Mouse (Mus musculus) T-helper 1 cell (primary cell): Measurements from ENCODE around the gene Olfr691.
"Not testable (repeated sequence)": the region's sequence is repeated elsewhere in the genome, so short reads cannot be mapped to it uniquely, and the experiment has no call there.

Source experiments
- in situ Hi-C: fragments of 300-600 bp; cut with MboI, MseI; formaldehyde crosslinking; loops from one replicate; pipeline ENCODE4 v1.15.1; 2025; ENCODE audit warnings: high pct_unique_total_duplicates

The Olfr691 gene

DNA sequence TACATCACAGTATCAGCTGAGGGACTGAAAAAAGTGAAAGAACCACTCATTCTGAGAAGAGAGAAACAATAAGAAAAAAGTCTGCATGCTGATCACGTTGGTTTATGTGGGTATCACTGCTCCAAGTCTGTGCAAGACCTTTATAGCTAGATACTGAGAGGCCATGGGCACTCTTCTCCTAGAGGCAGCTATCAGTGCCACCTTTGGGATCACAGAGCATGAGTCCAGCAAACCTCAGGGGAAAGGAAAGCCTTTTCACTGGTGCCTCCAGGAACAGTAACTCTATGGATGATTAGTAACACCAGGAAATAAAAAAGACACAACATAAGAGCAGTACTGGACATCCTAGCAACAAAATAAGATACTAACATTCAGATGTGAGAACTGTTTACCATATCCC lies at the start of gene Olfr691:
Gene Olfr691, minus strand, starts transcription at position 101 of the 400 bp plus-strand sequence.
- in situ Hi-C loops: loop anchor here (5.0 kb wide), 1 partner anchor 80 kb away; no protein-coding TSS in a partner anchor

DNA sequence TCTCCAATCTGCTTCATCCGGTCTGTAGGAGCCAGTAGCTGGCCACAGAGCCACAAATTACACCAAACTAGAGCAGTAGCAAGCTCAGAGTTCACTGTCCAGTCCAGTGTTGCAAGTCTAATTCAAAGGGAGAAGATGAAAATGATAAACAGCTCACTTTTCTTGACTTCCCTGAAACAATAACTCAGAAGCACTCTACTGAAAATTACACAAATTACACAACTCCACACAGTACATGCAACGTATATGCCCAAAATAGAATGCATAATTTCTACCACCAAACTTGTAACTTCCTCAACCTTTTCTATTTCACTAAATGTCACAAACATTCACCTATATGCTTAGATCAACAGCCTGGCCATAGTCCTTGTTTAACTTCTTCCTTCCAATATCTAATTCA lies 48.2 kb upstream of the Olfr691 start:
- in situ Hi-C loops: loop anchor here (25.0 kb wide), 1 partner anchor 928 kb away; the partner anchor contains the start of gene Trim30a

DNA sequence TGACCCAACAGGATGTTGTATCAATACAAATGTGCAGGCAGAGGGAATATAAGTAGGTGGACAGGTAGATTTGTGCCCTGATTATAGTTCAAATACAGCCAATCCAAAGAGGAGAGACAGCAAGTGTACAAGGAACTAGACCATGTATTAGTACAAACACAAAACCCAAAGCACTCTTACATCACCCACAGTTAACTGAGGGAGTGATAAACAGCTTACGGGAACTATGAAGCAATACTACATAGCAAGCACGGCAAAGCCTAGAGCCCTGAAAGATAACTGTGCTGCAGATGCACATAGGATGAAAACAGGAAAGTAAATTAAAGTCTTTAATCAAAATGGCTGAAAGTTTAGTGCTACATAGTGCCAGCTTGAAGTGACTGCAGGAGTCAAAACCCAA lies 45.6 kb upstream of the Olfr691 start:
- in situ Hi-C loops: loop anchor here (25.0 kb wide), 1 partner anchor 925 kb away; the partner anchor contains the start of gene Trim30a

- in situ Hi-C loops: loop anchor here (25.0 kb wide), 1 partner anchor 918 kb away; the partner anchor contains the start of gene Trim30a
Observed at GRCm38 (mm10) chr7:105380329-105380728, 38.3 kb upstream of the Olfr691 start.

DNA sequence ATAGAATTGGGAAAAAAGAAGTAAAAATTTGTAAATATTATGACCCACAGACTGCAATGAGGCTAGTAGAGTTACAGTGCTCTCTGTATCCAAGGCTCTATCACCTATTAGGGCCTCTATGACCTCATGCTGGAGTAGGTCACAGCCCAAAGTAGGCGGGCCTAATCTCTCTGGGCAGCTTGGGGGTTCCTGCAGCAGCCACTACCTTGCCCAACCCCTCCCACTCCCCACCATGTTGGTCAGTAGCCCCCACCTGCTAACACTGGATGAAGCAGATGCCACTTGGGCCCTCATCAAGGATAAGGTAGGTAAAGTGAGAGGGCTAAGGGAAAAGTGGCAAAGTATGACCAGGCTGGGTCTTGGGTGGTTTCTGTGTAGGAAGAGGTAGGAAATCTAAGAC lies 32.8 kb upstream of the Olfr691 start, which contains the start of gene Gm5901:
Gene Gm5901, plus strand, starts transcription at position 173 of the 400 bp plus-strand sequence.
- in situ Hi-C loops: loop anchor here (25.0 kb wide), 1 partner anchor 913 kb away; the partner anchor contains the start of gene Trim30a

- in situ Hi-C loops: no loop called here
Observed at GRCm38 (mm10) chr7:105373976-105374375, 31.9 kb upstream of the Olfr691 start.

- in situ Hi-C loops: no loop called here
Observed at GRCm38 (mm10) chr7:105373509-105373908, 31.4 kb upstream of the Olfr691 start.

- in situ Hi-C loops: no loop called here
Observed at GRCm38 (mm10) chr7:105372912-105373311, 30.8 kb upstream of the Olfr691 start.

GRCm38 (mm10) chr7:105368521-105368920 lies 26.5 kb upstream of the Olfr691 start:
- in situ Hi-C loops: no loop called here

DNA sequence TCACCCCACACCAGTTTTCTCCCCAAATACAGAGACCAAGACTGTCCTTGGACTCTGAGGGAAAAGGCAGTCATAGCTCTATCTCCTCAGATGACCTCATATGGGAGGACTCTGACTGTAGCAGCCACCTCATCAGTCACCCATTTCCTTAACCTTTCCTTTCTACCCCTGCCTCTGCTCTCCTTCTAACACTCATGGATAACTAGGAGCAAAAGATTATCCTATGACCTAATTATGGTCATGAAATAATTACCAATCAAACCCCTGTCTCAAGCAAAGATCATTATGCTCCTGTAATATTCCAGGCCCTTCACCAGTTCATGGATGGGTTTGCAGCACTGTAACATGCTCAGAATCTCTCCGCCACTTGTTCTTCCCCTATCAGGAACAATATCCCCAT lies 25.9 kb upstream of the Olfr691 start, which contains the start of gene Olfr692:
Gene Olfr692, plus strand, starts transcription at position 301 of the 400 bp plus-strand sequence.
- in situ Hi-C loops: no loop called here

- in situ Hi-C loops: no loop called here
Observed at GRCm38 (mm10) chr7:105367268-105367667, 25.2 kb upstream of the Olfr691 start.

- in situ Hi-C loops: no loop called here
Observed at GRCm38 (mm10) chr7:105361713-105362112, 19.6 kb upstream of the Olfr691 start.

GRCm38 (mm10) chr7:105356487-105356886 lies 14.4 kb upstream of the Olfr691 start:
- in situ Hi-C loops: not testable (repeated sequence)

DNA sequence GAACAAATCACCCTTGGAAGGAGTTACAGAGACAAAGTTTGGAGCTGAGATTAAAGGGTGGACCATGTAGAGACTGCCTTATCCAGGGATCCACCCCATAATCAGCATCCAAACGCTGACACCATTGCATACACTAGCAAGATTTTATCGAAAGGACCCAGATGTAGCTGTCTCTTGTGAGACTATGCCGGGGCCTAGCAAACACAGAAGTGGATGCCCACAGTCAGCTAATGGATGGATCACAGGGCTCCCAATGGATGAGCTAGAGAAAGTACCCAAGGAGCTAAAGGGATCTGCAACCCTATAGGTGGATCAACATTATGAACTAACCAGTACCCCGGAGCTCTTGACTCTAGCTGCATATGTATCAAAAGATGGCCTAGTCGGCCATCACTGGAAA lies 14.0 kb upstream of the Olfr691 start:
- in situ Hi-C loops: not testable (repeated sequence)

DNA sequence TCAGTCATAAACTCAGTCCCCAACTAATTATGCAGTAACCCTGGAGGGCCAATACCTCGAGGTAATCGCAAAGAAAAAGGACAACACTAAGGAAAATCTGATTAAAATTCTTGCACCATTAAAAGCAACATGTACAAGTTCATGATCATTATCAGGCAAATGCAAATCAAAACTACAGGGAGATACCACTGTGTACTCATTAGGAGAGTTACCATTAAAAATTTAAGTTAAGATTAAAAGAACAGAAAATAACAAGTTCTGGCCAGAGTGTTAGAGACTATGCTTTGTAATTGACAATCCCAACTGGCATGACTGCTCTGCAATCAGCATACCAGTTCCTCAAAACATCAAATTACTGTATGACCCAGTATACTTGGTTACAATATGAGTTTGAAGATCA lies 682 bp upstream of the Olfr691 start:
- in situ Hi-C loops: loop anchor here (5.0 kb wide), 1 partner anchor 80 kb away; no protein-coding TSS in a partner anchor

GRCm38 (mm10) chr7:105334004-105334403 lies 8.1 kb downstream of the Olfr691 start, which contains the start of gene Olfr690:
TSS of gene Olfr690 (minus strand) at chr7:105334104.
- in situ Hi-C loops: no loop called here

- in situ Hi-C loops: no loop called here
Observed at GRCm38 (mm10) chr7:105325302-105325701, 16.8 kb downstream of the Olfr691 start.

DNA sequence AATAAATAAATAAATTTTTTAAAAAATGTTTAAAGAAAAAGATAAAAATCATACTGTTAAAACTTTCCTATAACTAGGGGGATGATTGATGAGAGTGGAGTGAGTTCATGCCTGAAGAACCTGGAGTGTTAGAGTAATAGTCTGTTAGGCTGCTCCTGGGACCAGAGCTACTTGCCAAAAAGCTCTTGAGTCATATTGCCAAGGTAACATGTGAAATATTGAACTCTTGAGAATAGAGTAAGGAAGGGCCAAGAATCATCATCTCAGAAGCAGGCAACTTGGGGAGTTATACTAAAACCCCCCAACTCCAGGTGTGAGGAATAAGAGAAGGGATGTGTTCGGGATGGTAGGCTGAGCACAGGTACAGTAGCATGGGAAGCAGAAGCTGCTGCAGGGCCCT lies 31.2 kb downstream of the Olfr691 start, which contains the start of gene Olfr689:
Gene Olfr689, plus strand, starts transcription at position 301 of the 400 bp plus-strand sequence.
- in situ Hi-C loops: no loop called here

DNA sequence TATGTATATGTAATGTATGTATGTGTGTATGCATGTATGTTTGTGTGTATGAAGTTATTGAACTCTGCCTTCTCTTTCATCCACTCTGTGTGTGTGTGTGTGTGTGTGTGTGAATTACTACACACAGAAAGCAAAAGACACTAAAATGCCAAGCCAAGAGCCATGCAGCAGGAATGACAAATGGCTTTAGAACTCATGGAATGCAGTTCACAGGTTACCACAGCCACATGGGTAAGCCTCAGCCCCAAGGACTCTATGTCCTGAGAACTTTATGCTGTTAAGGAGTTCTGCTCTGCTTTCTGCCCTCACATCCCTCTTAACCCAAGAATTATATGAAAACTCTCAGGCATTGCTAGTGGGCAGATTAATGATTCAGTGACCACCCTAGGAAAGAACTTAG lies 52.0 kb downstream of the Olfr691 start:
- in situ Hi-C loops: no loop called here

DNA sequence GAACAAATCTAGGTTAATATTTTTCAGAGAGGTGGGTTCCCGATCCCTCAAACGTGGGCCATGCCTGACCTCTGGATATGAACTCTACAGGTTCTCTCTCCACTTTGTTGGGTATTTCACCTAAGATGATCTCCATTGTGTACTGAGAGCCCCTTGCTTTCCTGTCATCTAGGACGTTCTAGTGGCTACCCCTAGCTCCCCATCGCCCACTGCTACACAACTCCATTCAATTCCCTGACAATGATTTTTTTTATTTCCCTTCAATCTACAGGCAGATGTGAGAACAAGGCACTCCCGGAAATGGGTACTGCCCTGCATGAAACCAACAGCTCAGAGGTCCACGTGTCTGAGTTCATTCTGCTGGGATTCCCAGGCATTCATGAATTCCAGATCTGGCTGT lies 54.3 kb downstream of the Olfr691 start, which contains the start of gene Olfr688:
Gene Olfr688, plus strand, starts transcription at position 301 of the 400 bp plus-strand sequence.
- in situ Hi-C loops: no loop called here
